Mouse (Mus musculus): ENCODE data around the gene Oxsr1. TPM values are rescaled to one million over a fixed set of nuclear protein-coding genes. Genes with fewer than 3 reads are reported as not detected.
"Not testable (repeated sequence)": the region's sequence is repeated elsewhere in the genome, so short reads cannot be mapped to it uniquely, and the experiment has no call there.

The Oxsr1 gene
- polyA plus RNA-seq, 1 experiment from 2014 or later, result 13.5 TPM

- no peaks in the 10 kb centered on the region for H3K36me3 ChIP-seq
- no peak overlapping the region for H3K4me2 ChIP-seq
- no peaks in the 10 kb centered on the region for H3K9me3 ChIP-seq
- 94% methylated on average over 10 of the region's 10 CpGs for WGBS
- no peaks in the 10 kb centered on the region for H3K27me3 ChIP-seq (replicated peaks)
- no peaks in the 10 kb centered on the region for H3K4me1 ChIP-seq
- H3K27ac ChIP-seq, result no peak overlapping the region
- ATAC-seq (ENCODE audit: insufficient read depth, low FRiP score, low read depth), result no peak
- no peak overlapping the region for H3K9ac ChIP-seq
- H3K4me3 ChIP-seq (replicated peaks), result no peak overlapping the region
Observed at GRCm38 (mm10) chr9:119313096-119313495, 9.1 kb downstream of the Oxsr1 start.

- no peak for ATAC-seq (ENCODE audit: insufficient read depth, low FRiP score, low read depth)
- 77% methylated on average over 1 of the region's 1 CpGs for WGBS
Observed at GRCm38 (mm10) chr9:119309067-119309466, 13.2 kb downstream of the Oxsr1 start.

GRCm38 (mm10) chr9:119305863-119306262 is 16.4 kb downstream of the Oxsr1 start:
- no peak overlapping the region for H3K27ac ChIP-seq
- WGBS, result 87% methylated on average over 7 of the region's 7 CpGs
- ATAC-seq (ENCODE audit: insufficient read depth, low FRiP score, low read depth), result no peak
- H3K36me3 ChIP-seq, result peaks cover 2% of the 10 kb centered on the region; the same call in 1 of the 2 replicates
- no peaks in the 10 kb centered on the region for H3K9me3 ChIP-seq
- H3K4me1 ChIP-seq, result 0 out of 2 replicates have a peak, but pooled peaks cover 3% of the 10 kb centered on the region
- no peaks in the 10 kb centered on the region for H3K27me3 ChIP-seq (replicated peaks)
- no peak overlapping the region for H3K4me3 ChIP-seq (replicated peaks)
- H3K4me2 ChIP-seq, result no peak overlapping the region
- H3K9ac ChIP-seq, result no peak overlapping the region

More at GRCm38 (mm10) chr9:119309067-119309466, 13.2 kb downstream of the Oxsr1 start:
- Histone ChIP-seq H3K4me1 (0 out of 2 replicates have a peak, but pooled peaks cover 3% of the 10 kb centered on the region), H3K27ac (no peak overlapping the region), H3K9me3 (no peaks in the 10 kb centered on the region), H3K36me3 (no peaks in the 10 kb centered on the region), H3K4me2 (no peak overlapping the region), H3K9ac (no peak overlapping the region), H3K4me3 (replicated peaks) (no peak overlapping the region), H3K27me3 (replicated peaks) (no peaks in the 10 kb centered on the region)

GRCm38 (mm10) chr9:119298563-119298962 is 23.7 kb downstream of the Oxsr1 start:
- Histone ChIP-seq H3K9me3 (no peaks in the 10 kb centered on the region), H3K27me3 (replicated peaks) (no peaks in the 10 kb centered on the region), H3K4me1 (no peaks in the 10 kb centered on the region), H3K4me3 (replicated peaks) (no peak overlapping the region), H3K27ac (no peak overlapping the region), H3K36me3 (peaks cover 2% of the 10 kb centered on the region; the same call in 1 of the 2 replicates), H3K9ac (no peak overlapping the region), H3K4me2 (no peak overlapping the region)
- WGBS, result 79% methylated on average over 3 of the region's 3 CpGs
- no peak for ATAC-seq (ENCODE audit: insufficient read depth, low FRiP score, low read depth)

- no peaks in the 10 kb centered on the region for H3K4me1 ChIP-seq
- H3K36me3 ChIP-seq, result peaks cover 2% of the 10 kb centered on the region; the same call in 1 of the 2 replicates
- no peak overlapping the region for H3K4me2 ChIP-seq
- WGBS, result 75% methylated on average over 6 of the region's 6 CpGs
- no peak for ATAC-seq (ENCODE audit: insufficient read depth, low FRiP score, low read depth)
- H3K4me3 ChIP-seq (replicated peaks), result no peak overlapping the region
- H3K27ac ChIP-seq, result no peak overlapping the region
- no peaks in the 10 kb centered on the region for H3K27me3 ChIP-seq (replicated peaks)
- no peak overlapping the region for H3K9ac ChIP-seq
- H3K9me3 ChIP-seq, result no peaks in the 10 kb centered on the region
Observed at GRCm38 (mm10) chr9:119297696-119298095, 24.5 kb downstream of the Oxsr1 start.

GRCm38 (mm10) chr9:119290791-119291190 is 31.4 kb downstream of the Oxsr1 start:
- Histone ChIP-seq H3K9ac (no peak overlapping the region), H3K36me3 (0 out of 2 replicates have a peak, but pooled peaks cover 2% of the 10 kb centered on the region), H3K4me3 (replicated peaks) (no peak overlapping the region), H3K4me2 (no peak overlapping the region), H3K27ac (no peak overlapping the region), H3K4me1 (no peaks in the 10 kb centered on the region), H3K27me3 (replicated peaks) (no peaks in the 10 kb centered on the region), H3K9me3 (no peaks in the 10 kb centered on the region)
- ATAC-seq (ENCODE audit: insufficient read depth, low FRiP score, low read depth), result no peak
- WGBS, result 89% methylated on average over 3 of the region's 3 CpGs

- Histone ChIP-seq H3K27me3 (replicated peaks) (no peaks in the 10 kb centered on the region), H3K9ac (no peak overlapping the region), H3K9me3 (no peaks in the 10 kb centered on the region), H3K4me3 (replicated peaks) (no peak overlapping the region), H3K4me2 (no peak overlapping the region), H3K36me3 (peaks cover 3% of the 10 kb centered on the region), H3K4me1 (no peaks in the 10 kb centered on the region), H3K27ac (no peak overlapping the region)
- WGBS, result 81% methylated on average over 5 of the region's 5 CpGs
- ATAC-seq (ENCODE audit: insufficient read depth, low FRiP score, low read depth), result no peak
Observed at GRCm38 (mm10) chr9:119280894-119281682, 41.1 kb downstream of the Oxsr1 start.

- no peaks in the 10 kb centered on the region for H3K9me3 ChIP-seq
- no peaks in the 10 kb centered on the region for H3K4me1 ChIP-seq
- no peak overlapping the region for H3K4me3 ChIP-seq (replicated peaks)
- H3K36me3 ChIP-seq, result peaks cover 3% of the 10 kb centered on the region
- no peak overlapping the region for H3K4me2 ChIP-seq
- no peak overlapping the region for H3K9ac ChIP-seq
- WGBS, result 92% methylated on average over 5 of the region's 5 CpGs
- H3K27ac ChIP-seq, result no peak overlapping the region
- no peaks in the 10 kb centered on the region for H3K27me3 ChIP-seq (replicated peaks)
- no peak for ATAC-seq (ENCODE audit: insufficient read depth, low FRiP score, low read depth)
Observed at GRCm38 (mm10) chr9:119278031-119278430, 44.2 kb downstream of the Oxsr1 start.

- Histone ChIP-seq H3K9ac (no peak overlapping the region), H3K4me1 (no peaks in the 10 kb centered on the region), H3K4me2 (no peak overlapping the region), H3K9me3 (no peaks in the 10 kb centered on the region), H3K36me3 (peaks cover 3% of the 10 kb centered on the region), H3K4me3 (replicated peaks) (no peak overlapping the region), H3K27me3 (replicated peaks) (no peaks in the 10 kb centered on the region), H3K27ac (no peak overlapping the region)
- no peak for ATAC-seq (ENCODE audit: insufficient read depth, low FRiP score, low read depth)
- WGBS, result 87% methylated on average over 7 of the region's 7 CpGs
Observed at GRCm38 (mm10) chr9:119276321-119276720, 45.9 kb downstream of the Oxsr1 start.

GRCm38 (mm10) chr9:119274814-119275213 is 47.4 kb downstream of the Oxsr1 start:
- H3K27me3 ChIP-seq (replicated peaks); H3K4me2 ChIP-seq; ATAC-seq (ENCODE audit: insufficient read depth, low FRiP score, low read depth); H3K4me1 ChIP-seq; H3K4me3 ChIP-seq (replicated peaks); H3K9ac ChIP-seq; H3K36me3 ChIP-seq; H3K9me3 ChIP-seq; H3K27ac ChIP-seq: not testable (repeated sequence)
- WGBS, result 90% methylated on average over 5 of the region's 5 CpGs

GRCm38 (mm10) chr9:119271496-119271895 is 50.7 kb downstream of the Oxsr1 start:
- Histone ChIP-seq H3K36me3 (peaks cover 11% of the 10 kb centered on the region; the same call in 1 of the 2 replicates), H3K4me1 (no peaks in the 10 kb centered on the region), H3K4me3 (replicated peaks) (no peak overlapping the region), H3K9me3 (no peaks in the 10 kb centered on the region), H3K27me3 (replicated peaks) (no peaks in the 10 kb centered on the region), H3K27ac (no peak overlapping the region), H3K4me2 (no peak overlapping the region), H3K9ac (no peak overlapping the region)
- 73% methylated on average over 4 of the region's 4 CpGs for WGBS
- peak; percentile 56 for ATAC-seq (ENCODE audit: insufficient read depth, low FRiP score, low read depth)

- no peak overlapping the region for H3K4me3 ChIP-seq (replicated peaks)
- H3K36me3 ChIP-seq, result peaks cover 14% of the 10 kb centered on the region
- 90% methylated on average over 11 of the region's 11 CpGs for WGBS
- no peaks in the 10 kb centered on the region for H3K9me3 ChIP-seq
- no peak overlapping the region for H3K9ac ChIP-seq
- ATAC-seq (ENCODE audit: insufficient read depth, low FRiP score, low read depth), result no peak
- H3K4me1 ChIP-seq, result no peaks in the 10 kb centered on the region
- no peak overlapping the region for H3K27ac ChIP-seq
- no peak overlapping the region for H3K4me2 ChIP-seq
- no peaks in the 10 kb centered on the region for H3K27me3 ChIP-seq (replicated peaks)
Observed at GRCm38 (mm10) chr9:119268588-119269145, 53.6 kb downstream of the Oxsr1 start.
